Mouse (Mus musculus): ENCODE measurements around the gene Samd4. TPM values are rescaled to one million over a fixed set of nuclear protein-coding genes. Genes with fewer than 3 reads are reported as not detected.

Gene Samd4
- total RNA-seq, 2 experiments from 2014 or later, result 10.9 to 11.2 TPM

DNA sequence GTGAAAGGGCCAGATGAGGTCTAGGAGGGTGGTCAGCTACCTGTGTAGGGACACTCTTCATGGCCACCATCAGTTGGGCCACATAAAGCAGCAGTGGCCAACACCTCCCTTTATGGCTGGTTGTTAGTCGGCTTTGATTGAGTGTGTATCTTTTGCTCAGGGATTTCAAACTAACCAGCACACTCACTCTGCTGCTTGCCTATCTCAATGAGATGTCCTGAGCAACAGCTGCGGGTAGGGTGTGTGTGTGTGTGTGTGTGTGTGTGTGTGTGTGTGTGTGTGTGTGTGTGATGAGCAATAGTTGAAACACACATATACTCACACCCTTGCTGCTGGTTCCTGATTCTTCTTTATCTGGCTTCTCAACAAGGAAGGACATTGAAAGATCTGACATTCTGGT, 69.6 kb downstream of the Samd4 start:
- no peak for DNase-seq (ENCODE audit: low spot score in 2 of 2)

DNA sequence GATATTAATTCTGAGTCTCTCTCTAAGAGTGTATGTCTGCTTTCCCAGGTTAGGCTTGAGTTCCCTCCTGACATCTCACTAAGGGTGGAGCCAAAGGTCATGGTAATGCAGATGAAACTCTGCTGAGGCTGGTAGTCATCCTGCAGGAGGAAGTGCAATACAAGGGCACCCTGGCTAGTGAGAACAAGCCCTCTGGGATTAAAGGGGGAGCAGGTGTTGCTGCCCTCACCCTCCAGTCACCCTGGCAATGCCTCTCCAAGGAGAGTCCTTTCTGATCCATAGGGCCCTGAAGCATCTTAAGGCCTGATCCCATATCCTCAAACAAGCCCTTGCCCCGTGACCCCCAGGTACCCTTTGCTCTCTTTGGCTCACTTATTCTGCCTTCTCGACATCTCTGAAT, 72.5 kb downstream of the Samd4 start:
- DNase-seq (ENCODE audit: low spot score in 2 of 2), result no peak

DNA sequence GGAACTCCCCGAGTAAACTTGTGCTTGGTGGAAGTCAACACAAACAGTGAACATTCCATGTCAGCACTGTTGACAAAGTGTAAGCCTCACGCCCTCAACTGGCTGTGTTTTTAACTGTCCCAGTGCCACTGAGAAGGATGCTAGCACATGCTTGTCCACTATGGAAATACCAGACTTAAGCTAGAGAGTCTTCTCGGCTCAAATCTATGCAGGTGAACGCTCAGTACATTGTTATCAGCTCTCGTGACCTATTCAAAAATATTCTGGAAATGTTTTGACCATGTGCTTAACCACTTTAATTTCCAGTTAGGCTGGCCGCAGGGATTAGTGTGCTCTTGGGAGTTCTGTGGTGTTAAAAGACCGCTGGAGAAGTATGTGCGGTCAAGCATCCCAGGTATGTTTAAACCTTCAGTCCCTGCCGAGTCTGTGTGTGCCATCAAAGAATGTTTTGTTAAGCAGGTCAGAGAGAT, 73.0 kb downstream of the Samd4 start:
- DNase-seq (ENCODE audit: low spot score in 2 of 2), result no peak

DNA sequence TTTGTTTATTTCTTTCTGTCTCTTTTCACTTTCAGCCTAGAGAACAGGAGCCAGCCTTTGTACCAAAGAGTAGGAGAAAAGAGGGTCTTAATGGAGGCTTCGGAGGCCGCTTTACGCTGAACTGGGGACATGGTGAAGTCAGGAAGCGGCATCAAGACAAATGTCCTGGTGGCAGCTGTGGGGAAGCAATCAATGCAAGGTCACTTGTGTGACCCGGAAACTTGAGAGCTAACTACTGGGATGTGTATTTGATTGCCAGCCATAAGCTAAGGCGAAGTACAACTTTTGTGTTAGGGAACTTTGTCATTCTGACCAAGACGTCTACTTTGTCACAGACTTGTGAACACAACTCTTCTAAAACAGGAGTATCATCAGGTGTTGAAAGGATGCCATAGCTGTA, 73.5 kb downstream of the Samd4 start:
- DNase-seq (ENCODE audit: low spot score in 2 of 2), result no peak

DNA sequence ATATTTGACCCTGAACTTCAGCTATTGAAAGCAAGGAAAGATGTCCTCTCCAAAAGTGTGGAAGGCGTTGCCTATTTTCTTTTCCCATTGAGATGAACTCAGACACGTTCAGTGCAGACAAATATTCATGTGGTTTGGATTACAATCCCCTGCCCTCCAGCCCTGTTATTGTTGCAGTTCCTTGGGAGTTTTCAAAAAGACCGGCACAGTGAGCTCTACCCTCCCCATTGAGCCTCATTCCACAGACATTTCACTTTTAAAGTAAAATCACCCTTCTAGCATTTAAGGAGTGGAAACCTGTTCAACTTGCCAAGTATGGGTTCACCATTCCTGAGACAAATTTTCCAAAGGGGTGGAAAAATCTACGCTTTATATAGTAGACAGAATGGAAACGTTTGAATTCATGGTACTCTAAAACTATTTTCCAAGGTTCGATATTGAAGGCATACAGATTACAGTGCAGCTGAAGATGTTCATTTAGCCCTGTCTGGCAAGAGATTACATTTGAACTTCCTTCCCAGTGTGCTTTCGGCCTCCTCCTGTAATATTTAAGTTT, 76.6 kb downstream of the Samd4 start:
- no peak for DNase-seq (ENCODE audit: low spot score in 2 of 2)

DNA sequence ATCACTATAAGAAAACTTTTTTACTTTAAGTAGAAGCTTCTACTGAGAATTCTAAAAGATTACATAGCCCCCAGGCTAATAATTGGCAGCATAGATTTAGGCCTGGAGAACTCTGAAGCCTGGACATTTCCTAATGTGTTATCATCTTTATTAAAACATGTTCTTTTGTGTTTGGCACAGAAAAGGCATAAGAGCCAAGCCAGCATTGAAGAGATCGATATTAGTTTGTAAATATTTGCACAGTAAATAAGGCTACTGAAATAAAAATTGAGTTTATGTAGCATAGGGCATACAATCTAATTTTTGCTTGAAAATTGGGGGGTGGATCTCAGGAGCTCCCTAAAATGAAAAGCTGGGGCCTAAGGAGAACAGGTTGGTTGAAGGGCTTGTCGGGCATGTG, 77.2 kb downstream of the Samd4 start:
- DNase-seq (ENCODE audit: low spot score in 2 of 2), result no peak

DNA sequence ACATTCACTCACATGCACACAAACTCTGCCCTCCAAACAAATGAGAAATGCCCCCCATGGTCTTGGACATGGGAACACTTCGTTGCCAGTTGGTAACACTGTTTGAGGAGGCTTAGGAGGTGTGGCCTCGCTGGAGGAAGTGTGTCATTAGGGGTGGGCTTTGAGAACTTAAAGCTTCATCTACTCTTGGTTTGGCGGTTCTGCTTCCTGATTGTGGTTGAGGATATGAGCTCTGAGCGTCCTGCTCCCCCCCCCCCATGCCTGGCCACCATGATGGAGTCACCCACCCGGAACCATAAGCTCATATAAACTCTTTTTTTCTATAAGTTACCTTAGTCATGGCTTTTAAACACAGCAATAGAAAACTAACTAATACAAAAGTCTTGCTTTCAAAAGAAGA, 80.2 kb downstream of the Samd4 start:
- no peak for DNase-seq (ENCODE audit: low spot score in 2 of 2)

DNA sequence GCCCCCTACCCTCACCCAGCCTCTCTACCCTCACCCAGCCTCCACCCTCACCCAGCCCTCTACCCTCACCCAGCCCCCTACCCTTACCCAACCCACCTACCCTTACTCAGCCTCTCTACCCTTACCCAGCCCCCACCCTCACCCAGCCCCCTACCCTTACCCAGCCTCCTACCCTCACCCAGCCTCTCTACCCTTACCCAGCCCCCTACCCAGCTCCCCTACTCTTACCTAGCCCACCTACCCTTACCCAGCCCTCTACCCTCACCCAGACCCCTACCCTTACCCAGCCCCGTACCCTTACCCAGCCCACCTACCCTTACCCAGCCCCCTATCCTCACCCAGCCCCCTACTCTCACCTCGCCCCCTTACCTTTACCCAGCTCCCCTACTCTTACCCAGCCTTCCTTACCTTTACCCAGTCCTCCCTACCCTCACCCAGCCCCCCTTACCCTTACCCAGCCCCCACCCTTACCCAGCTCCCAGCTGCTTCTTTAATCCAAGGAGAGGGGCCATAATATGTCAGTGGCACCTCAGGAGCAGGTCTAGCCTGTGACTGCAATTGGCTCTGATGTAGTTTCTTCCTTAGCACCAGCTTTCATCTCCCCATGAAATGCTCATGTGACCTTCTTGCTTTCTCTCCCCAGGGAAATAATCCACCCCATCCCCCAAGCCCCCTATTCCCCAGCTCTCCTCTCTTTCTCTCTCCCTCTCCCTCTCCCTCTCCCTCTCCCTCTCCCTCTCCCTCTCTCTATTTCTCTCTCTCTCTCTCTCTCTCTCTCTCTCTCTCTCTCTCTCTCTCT, 81.6 kb downstream of the Samd4 start:
- DNase-seq (ENCODE audit: low spot score in 2 of 2), result no peak

DNA sequence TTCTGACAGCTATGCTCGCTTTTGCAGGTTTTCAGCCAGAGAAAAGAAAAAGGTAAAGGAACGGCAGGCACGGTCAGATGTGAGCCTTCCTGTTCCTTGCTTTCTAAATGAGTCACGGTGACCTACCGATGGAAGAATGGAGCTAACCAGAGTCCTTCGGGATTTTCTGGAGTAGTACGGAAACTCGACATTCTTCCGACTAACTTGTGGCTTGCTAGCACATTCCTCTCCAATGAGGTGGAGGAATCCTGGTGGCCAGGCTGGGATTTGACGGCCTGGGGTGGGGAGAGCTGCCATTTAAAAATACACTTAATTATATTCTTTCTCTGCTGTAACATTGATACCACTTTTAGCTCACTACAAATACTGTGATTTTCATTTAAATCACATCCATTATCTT, 83.6 kb downstream of the Samd4 start:
- no peak for DNase-seq (ENCODE audit: low spot score in 2 of 2)

DNA sequence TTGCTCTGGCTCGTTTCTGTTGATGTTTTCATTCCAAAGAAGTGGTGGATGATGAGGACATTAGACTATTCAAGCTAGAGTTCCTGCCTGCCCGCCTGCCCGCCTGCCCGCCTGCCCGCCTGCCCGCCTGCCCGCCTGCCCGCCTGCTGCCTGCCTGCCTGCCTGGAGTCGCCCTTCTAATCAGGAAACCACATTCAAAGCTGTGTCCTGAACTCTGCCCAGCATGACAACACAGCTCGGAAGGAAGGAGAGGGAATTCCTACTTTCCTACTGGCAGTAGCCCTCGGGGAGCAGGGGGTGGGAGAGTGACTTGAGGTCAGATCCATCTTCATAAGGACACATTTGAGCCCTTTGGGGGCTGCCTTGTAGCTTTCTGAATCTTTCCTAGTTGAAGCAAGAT, 85.4 kb downstream of the Samd4 start:
- no peak for DNase-seq (ENCODE audit: low spot score in 2 of 2)

DNA sequence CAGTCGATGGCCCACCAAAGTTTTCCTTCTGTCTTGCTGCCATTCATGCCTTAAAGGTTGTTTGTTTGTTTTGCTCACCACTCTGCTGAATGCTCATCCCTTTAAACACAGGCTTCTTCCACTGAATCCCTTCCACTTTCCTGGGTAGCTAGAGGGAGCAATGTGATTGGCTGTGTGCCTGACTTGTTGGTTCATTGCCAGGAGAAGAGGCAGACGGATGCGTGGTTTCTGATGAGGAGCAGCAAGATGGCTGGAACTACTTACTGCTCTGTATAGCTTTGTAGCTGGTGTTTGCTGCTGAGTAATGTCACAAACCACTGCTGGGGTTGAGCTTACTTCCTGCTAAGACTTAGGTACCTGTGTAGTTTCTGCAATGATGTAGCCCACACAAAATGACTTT, 88.0 kb downstream of the Samd4 start:
- peak; percentile 41 to 47 for DNase-seq (ENCODE audit: low spot score in 2 of 2)

DNA sequence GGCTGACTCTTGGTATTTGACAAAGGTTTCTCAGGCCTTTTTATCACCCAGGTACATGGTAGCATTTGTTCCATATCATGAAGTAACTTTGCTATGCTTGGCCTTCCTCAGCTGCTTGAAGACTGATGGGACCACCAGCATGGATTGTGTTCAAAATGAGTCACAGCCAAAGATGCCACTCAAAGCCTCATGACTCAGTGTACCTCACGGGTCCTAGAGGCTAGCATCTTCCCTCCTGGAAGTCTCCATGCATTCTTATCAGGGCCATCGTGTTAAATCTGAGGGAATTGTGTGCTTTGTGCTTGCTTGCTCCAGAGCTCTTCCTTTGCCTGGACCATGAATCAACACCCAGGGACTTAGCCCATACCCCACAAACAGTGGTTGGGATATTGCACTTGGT, 89.1 kb downstream of the Samd4 start:
- DNase-seq (ENCODE audit: low spot score in 2 of 2), result no peak

DNA sequence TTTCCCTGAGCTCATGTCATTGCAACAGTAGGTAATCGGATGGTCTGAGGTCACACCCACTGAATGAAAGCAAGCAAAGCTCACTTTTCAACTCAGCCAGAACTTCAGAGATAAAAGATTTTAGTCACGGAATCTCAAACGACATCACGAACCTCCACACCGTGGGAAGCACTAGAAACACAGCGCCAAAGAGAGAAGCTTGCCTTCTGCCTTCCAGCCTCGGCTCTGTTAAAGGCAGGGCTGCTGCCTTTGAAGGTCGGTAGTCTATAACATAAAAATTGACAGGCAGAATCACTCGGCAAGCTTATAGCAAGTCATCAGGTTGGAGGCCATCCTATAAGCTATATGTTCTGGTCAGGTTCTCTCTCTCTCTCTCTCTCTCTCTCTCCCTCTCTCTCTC, 92.2 kb downstream of the Samd4 start:
- DNase-seq (ENCODE audit: low spot score in 2 of 2), result no peak

DNA sequence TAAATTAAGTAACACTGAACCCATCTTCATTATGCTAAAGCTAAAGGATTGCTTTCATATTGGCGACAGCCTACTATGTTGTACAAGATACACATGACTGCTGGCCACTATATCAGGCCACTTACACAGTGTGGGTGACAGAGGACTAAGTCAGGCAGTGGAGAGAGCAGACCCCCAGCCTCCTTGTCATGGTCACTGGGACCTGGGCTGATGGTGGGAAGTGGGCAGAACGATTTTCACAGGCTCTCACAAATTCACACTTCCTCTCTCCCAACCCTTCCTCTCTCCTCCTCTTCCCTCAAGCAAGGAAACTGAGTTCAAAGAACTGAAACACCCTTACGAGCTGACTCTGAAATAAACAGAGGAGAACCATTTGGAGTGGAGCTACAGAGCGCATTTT, 93.3 kb downstream of the Samd4 start:
- no peak for DNase-seq (ENCODE audit: low spot score in 2 of 2)

DNA sequence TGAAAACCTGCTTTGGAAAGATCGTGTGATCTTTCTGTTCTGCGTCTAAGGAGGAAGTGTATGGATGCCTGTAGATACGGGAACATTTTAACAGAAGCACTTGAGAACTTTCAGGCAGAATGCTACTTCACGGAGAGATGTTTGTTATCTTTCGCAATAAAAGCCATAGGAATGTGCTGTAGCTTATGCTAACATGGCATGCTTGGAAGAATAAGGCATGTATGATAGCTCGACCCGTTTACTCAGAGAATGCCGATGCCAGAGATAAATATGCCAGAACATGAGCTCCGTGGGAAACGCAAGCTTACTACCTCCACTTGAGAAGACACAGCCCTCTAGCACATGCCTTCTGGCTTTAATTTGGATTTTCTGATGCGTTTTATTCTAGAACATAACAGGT, 94.1 kb downstream of the Samd4 start:
- DNase-seq (ENCODE audit: low spot score in 2 of 2), result no peak

DNA sequence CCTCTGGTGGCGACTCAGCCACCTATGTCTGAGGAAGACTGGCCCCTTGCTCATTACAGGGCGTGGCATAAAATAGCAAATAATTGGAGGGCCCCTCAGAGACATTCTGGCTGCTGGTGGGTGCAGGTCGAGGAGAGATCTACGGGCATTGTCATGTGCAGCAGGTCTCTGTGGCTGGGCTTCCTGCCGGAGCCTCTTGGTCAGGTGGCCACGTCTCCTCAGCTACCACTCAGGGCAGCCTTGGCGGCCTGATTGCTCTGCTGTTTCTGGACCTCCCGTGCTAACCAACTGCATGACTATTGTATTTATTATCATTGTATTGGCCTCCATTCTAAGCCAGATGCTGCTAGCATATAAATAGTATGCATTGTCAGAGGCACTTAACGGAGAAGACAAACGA, 95.0 kb downstream of the Samd4 start:
- DNase-seq (ENCODE audit: low spot score in 2 of 2), result no peak

DNA sequence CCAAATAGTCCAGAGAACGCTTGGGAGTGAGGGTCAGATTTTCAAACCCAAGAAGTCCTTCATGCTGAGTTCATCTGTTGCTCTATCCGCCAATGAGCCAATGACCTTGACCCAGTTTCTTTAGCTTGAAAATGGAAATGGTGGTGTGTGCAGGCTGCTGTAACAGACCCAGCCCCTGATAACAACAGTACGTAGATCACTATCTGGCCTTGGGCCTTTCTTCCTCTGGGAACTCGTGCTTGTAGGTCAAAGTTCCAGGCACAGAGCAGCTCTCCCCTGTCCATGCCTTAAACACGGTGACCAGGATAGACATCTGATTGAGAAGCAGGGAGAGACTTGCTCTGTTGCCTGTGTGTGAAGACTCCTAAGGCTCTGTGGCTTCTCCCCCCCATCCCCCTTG, 96.5 kb downstream of the Samd4 start:
- DNase-seq (ENCODE audit: low spot score in 2 of 2), result no peak

DNA sequence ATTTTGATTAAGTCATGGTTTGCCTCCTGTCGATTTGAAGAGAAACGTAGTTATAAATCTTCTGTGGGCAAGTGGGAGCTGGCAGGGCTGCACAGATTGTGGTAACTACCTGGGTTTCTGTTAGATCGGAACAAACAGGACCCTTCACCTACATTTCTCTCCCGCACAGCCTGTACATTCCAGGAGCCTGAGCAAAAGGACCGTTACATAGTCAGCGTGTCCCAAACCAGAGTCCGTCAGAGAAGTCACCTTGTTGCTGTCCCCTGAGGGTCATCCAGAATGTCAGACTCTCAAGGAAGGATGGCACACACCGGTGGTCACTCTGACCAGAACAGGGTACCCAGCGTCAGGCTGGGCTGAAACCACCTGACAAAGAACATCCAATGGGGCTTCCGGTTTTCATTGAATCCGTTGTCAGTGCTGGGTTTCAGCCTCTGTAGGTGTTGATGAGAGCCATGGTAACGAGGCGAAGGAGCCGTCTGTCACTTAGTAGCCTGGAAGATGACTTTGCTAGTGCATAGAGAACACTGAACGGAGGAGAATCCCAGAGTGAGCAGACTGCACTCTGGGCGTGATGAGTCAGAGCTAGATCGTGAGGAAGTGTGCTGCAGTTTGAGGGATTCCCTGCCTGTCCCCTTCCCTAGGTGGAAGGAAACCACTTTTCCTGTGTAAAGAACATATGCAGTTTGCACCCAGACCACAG, 98.2 kb downstream of the Samd4 start:
- DNase-seq (ENCODE audit: low spot score in 2 of 2), result peak; percentile 31 to 35

DNA sequence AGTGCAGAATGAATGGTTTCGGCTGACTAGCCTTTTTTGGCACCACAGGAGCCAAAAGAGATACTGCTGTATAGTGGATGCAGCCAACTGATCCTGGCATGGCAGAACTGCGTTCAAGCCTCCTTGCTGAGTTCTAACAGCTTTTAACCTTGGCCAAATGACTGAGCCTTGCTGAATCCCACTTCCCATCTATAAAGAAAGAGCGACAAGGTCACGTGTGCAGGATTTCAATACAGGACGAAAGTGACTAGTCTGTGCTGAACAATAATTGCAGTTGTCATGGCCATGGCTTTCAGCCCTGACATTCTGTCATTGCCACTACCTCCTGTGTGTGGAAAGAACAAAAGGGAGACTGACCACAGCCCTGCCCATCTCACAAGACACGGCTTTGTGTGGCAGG, 99.5 kb downstream of the Samd4 start:
- no peak for DNase-seq (ENCODE audit: low spot score in 2 of 2)

DNA sequence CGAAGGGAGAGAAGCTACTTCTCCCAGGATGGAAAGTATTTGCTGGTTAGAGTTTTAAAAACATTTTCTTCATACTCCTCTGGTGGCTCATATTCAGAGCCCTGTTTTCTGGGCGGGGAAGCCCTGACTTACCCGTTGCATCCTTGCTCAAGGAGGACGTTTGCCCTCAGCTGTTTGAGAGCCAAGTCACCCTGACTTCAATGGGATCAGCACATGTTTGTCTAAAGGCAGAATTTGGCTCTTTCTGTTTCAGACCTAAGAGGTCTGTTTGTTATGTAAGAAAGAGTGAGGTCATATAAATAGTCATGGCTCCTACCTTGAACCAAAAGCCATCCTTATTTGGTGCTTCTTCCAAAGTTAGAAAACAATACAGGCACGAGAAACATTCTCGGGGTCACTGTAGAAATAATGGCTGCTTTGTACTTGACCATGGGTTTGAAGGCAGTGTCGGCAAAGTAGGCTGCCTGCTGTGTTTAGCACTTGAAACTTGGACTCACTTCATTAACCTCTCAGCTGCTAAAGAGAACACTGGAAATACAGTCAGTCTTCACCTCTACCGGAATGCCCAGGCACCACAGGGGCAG, 102.0 kb downstream of the Samd4 start:
- DNase-seq (ENCODE audit: low spot score in 2 of 2), result no peak

DNA sequence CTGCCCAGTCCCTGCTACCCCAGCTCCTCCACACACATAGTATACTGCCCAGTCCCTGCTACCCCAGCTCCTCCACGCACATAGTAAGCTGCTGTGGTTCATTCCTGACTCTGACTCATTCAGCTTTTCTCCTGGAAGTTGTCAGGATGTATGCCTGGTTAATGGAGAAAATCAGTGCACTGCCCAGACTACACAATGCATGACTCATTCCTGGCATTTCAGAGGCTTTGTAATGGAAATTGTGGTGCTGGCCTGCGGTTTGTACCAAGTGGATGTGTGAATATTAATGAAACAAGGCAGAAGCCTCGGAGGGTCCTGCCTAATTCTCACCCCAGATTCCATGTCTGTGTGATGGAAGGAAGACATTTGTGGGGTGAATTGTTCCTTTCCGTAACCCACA, 107.0 kb downstream of the Samd4 start:
- DNase-seq (ENCODE audit: low spot score in 2 of 2), result peak in 1 of 2 experiments; percentile 17

DNA sequence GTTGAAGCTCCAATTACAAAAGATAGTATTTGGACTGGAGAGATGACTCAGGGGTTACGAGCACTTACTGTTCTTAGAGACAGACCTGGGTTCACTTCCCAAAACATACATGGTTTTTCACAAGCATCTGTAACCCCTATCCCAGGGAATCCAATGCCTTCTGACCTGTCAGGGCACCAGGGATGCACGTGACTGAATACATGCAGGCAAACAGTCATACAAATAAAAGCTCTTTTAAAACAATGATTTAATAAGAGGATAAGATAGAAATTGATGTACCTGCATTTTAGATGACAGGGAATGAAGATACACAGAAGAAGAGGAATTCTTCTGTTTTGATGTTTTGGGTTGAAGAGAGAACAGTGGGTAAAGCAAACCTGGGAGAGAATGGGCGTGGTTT, 107.8 kb downstream of the Samd4 start:
- DNase-seq (ENCODE audit: low spot score in 2 of 2), result no peak

Measured in layer of hippocampus, postnatal 14 days (tissue).